Mouse (Mus musculus): Measurements from ENCODE around the gene Wdfy4. TPM values are rescaled to one million over a fixed set of nuclear protein-coding genes. Genes with fewer than 3 reads are reported as not detected.

Wdfy4 gene
- polyA plus RNA-seq, 1 experiment from 2014 or later: 0.15 TPM

GRCm38 (mm10) chr14:32917919-32918318 lies 267.4 kb downstream of the Wdfy4 start:
- no peaks in the 10 kb centered on the region for H3K36me3 ChIP-seq
- no peak for ATAC-seq (ENCODE audit: insufficient number of reproducible peaks, insufficient read depth, low FRiP score, low TSS enrichment, low read depth)
- 89% methylated on average over 1 of the region's 1 CpGs for WGBS

DNA sequence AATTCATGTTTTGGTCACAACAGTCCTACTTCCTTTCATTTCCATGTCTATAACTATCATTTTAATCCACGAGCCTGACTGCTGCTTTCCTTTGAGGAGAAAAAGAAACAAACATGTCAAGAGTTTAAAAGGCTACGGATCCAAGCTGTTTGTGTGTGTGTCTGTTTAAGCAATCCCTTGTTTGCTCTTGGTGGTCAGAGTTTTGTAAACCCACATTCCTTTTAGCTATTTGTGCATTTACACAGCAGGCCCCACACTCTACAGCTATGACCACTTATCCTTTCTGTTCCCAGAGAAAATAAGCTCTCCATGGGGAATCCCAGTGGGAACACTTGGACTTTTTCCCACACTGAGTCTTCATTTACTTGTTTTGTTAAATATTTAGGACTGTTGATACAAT lies 269.9 kb downstream of the Wdfy4 start:
- ATAC-seq (ENCODE audit: insufficient number of reproducible peaks, insufficient read depth, low FRiP score, low TSS enrichment, low read depth): no peak
- no peak overlapping the region for H3K4me3 ChIP-seq (replicated peaks)
- H3K36me3 ChIP-seq: no peaks in the 10 kb centered on the region
- no peaks in the 10 kb centered on the region for H3K4me1 ChIP-seq (replicated peaks)
- no peak overlapping the region for H3K9ac ChIP-seq (replicated peaks)
- no peak overlapping the region for H3K4me2 ChIP-seq
- no peak overlapping the region for H3K27ac ChIP-seq
- H3K27me3 ChIP-seq: no peaks in the 10 kb centered on the region
- WGBS: 64% methylated on average over 2 of the region's 2 CpGs
- no peaks in the 10 kb centered on the region for H3K9me3 ChIP-seq

More at GRCm38 (mm10) chr14:32917919-32918318, 267.4 kb downstream of the Wdfy4 start:
- Histone ChIP-seq H3K27me3 (no peaks in the 10 kb centered on the region), H3K9me3 (no peaks in the 10 kb centered on the region), H3K27ac (no peak overlapping the region), H3K4me1 (replicated peaks) (no peaks in the 10 kb centered on the region), H3K4me3 (replicated peaks) (no peak overlapping the region), H3K9ac (replicated peaks) (no peak overlapping the region), H3K4me2 (no peak overlapping the region)

DNA sequence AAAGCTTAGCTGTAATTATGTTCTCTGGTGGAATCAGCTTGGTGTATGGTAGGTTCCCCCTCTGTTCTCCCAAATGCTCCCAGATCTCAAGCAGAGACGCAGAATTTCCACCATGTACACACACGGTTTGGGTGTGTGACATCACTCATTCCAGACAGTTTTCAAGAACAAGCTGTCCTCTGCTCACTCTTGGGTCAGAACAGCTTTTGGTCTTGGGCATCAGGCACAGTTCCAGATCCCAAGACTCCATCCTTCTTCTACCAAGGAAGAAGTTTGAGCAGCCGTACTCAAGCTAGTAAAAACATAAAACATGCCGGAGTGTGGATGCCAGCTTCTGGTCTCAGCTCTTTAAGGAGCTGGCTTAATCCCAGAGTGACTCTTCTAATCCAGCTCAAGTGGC lies 274.1 kb downstream of the Wdfy4 start:
- no peak overlapping the region for H3K4me2 ChIP-seq
- 82% methylated on average over 4 of the region's 4 CpGs for WGBS
- H3K27ac ChIP-seq: no peak overlapping the region
- ATAC-seq (ENCODE audit: insufficient number of reproducible peaks, insufficient read depth, low FRiP score, low TSS enrichment, low read depth): no peak
- no peaks in the 10 kb centered on the region for H3K36me3 ChIP-seq
- H3K27me3 ChIP-seq: no peaks in the 10 kb centered on the region
- H3K4me3 ChIP-seq (replicated peaks): no peak overlapping the region
- H3K9me3 ChIP-seq: no peaks in the 10 kb centered on the region
- no peaks in the 10 kb centered on the region for H3K4me1 ChIP-seq (replicated peaks)
- no peak overlapping the region for H3K9ac ChIP-seq (replicated peaks)

Other genes starting within 250 kb of the Wdfy4 start
- gene Lrrc18, start 194.1 kb downstream of the Wdfy4 start, polyA plus RNA-seq (2016; fragmentation: Nextera tagmentation; extraction: Ambion mirVana): 0.40 and 0.51 TPM in 2 replicates
- gene Arhgap22, start 28.5 kb upstream of the Wdfy4 start, polyA plus RNA-seq (2016; fragmentation: Nextera tagmentation; extraction: Ambion mirVana): 5.2 and 5.9 TPM in 2 replicates

All from limb, embryonic 12.5 days (tissue).